Mouse (Mus musculus) hindbrain, embryonic 14.5 days (tissue): Measurements from ENCODE around the gene Sec61a1. TPM values are rescaled to one million over a fixed set of nuclear protein-coding genes. Genes with fewer than 3 reads are reported as not detected.

ENCODE experiments used
- ATAC-seq: fragments of 200-750 bp; cut with Nextera tagmentation; 2 replicates; pipeline ENCODE4 v1.8.0; 2017; ENCODE audit warnings: moderate number of reproducible peaks, mild to moderate bottlenecking, moderate TSS enrichment, moderate library complexity; ENCODE audit not compliant: low FRiP score
- DNase-seq: peaks from one replicate; pipeline ENCODE4 v3.0.0-alpha.2; 2015; ENCODE audit warnings: low spot score
- H3K27ac ChIP-seq: fragments of 300-500 bp; sonication (generic); 2 replicates; pipeline ENCODE4 v1.5.1; 2014; ENCODE audit warnings: mild to moderate bottlenecking, moderate library complexity
- H3K27me3 ChIP-seq: fragments of 300-500 bp; sonication (generic); 2 replicates; pipeline ENCODE4 v1.6.1; 2014; ENCODE audit warnings: mild to moderate bottlenecking, low read length, mixed read lengths; ENCODE audit not compliant: control insufficient read depth, insufficient read depth
- H3K36me3 ChIP-seq: fragments of 300-500 bp; sonication (generic); replicated peaks from 2 replicates; pipeline ENCODE4 v1.6.1; 2014; ENCODE audit not compliant: control insufficient read depth, insufficient read depth
- H3K4me1 ChIP-seq: fragments of 300-500 bp; sonication (generic); replicated peaks from 2 replicates; pipeline ENCODE4 v1.6.1; 2014; ENCODE audit warnings: antibody characterized with exemption, low read length, mixed read lengths; ENCODE audit not compliant: control insufficient read depth, insufficient read depth
- H3K4me2 ChIP-seq: fragments of 300-500 bp; sonication (generic); replicated peaks from 2 replicates; pipeline ENCODE4 v1.6.1; 2014; ENCODE audit warnings: mild to moderate bottlenecking, moderate library complexity
- H3K4me3 ChIP-seq: fragments of 300-500 bp; sonication (generic); replicated peaks from 2 replicates; pipeline ENCODE4 v1.5.1; 2014; ENCODE audit warnings: mild to moderate bottlenecking, low read length
- H3K9ac ChIP-seq: fragments of 300-500 bp; sonication (generic); 2 replicates; pipeline ENCODE4 v1.6.1; 2014
- H3K9me3 ChIP-seq: fragments of 300-500 bp; sonication (generic); 2 replicates; pipeline ENCODE4 v1.6.1; 2016; ENCODE audit warnings: low read length; ENCODE audit not compliant: control insufficient read depth
- WGBS: fragments of 180-500 bp; shearing (Covaris S2); extraction: QIAGEN DNeasy Blood & Tissue Kit; methylation state at CpG from one replicate; pipeline ENCODE4 v1.1.7; 2014; 5-methylcytosine and 5-hydroxymethylcytosine counted together
- polyA plus RNA-seq: library from polyadenylated mRNA; unstranded; fragments of >200 nt; fragmentation: Nextera tagmentation; extraction: Ambion mirVana; gene quantifications from 2 replicates; pipeline ENCODE4 v1.2.1, GENCODE M21; 2014

Sec61a1 gene
- polyA plus RNA-seq, 1 experiment from 2014 or later: 140 TPM

- Histone ChIP-seq H3K27me3 (no peaks in the 10 kb centered on the region), H3K4me1 (peaks cover 9% of the 10 kb centered on the region; the same call in 1 of the 2 replicates), H3K9me3 (no peaks in the 10 kb centered on the region), H3K36me3 (no peaks in the 10 kb centered on the region), H3K27ac (no peak overlapping the region), H3K4me2 (no peak overlapping the region), H3K4me3 (no peak overlapping the region), H3K9ac (no peak overlapping the region)
- WGBS: 87% methylated on average over 10 of the region's 10 CpGs
- no peak for DNase-seq
- no peak for ATAC-seq
These were observed 29.8 kb upstream of the Sec61a1 start for GRCm38 (mm10) chr6:88548405-88549049.

GRCm38 (mm10) chr6:88545397-88545790, 26.7 kb upstream of the Sec61a1 start:
- no peak for DNase-seq
- ATAC-seq: no peak
- WGBS: 16% methylated on average over 10 of the region's 10 CpGs
- Histone ChIP-seq H3K9ac (peak overlapping the region; percentile 6; the same call in 1 of the 2 replicates), H3K4me1 (peaks cover 9% of the 10 kb centered on the region; the same call in 1 of the 2 replicates), H3K4me2 (no peak overlapping the region), H3K4me3 (no peak overlapping the region), H3K27ac (peak overlapping the region; percentile 72), H3K9me3 (no peaks in the 10 kb centered on the region), H3K27me3 (no peaks in the 10 kb centered on the region), H3K36me3 (no peaks in the 10 kb centered on the region)

- WGBS: 26% methylated on average over 11 of the region's 11 CpGs
- H3K27ac ChIP-seq: peak overlapping the region; percentile 72
- DNase-seq: peak; percentile 30
These were observed 26.1 kb upstream of the Sec61a1 start for GRCm38 (mm10) chr6:88544644-88545396.

GRCm38 (mm10) chr6:88544241-88544640, 25.5 kb upstream of the Sec61a1 start:
- H3K4me1 ChIP-seq: peaks cover 9% of the 10 kb centered on the region; the same call in 1 of the 2 replicates
- no peak overlapping the region for H3K4me3 ChIP-seq
- H3K27ac ChIP-seq: peak overlapping the region; percentile 72; the same call in 1 of the 2 replicates
- H3K9me3 ChIP-seq: no peaks in the 10 kb centered on the region
- no peak overlapping the region for H3K4me2 ChIP-seq
- no peaks in the 10 kb centered on the region for H3K27me3 ChIP-seq
- H3K36me3 ChIP-seq: no peaks in the 10 kb centered on the region
- 80% methylated on average over 3 of the region's 3 CpGs for WGBS
- DNase-seq: no peak
- ATAC-seq: no peak
- H3K9ac ChIP-seq: no peak overlapping the region

More at GRCm38 (mm10) chr6:88544644-88545396, 26.1 kb upstream of the Sec61a1 start:
- Histone ChIP-seq H3K9me3 (no peaks in the 10 kb centered on the region), H3K4me3 (no peak overlapping the region), H3K27me3 (no peaks in the 10 kb centered on the region), H3K4me1 (peaks cover 9% of the 10 kb centered on the region; the same call in 1 of the 2 replicates), H3K9ac (peak overlapping the region; percentile 6; the same call in 1 of the 2 replicates), H3K4me2 (no peak overlapping the region), H3K36me3 (no peaks in the 10 kb centered on the region)
- no peak for ATAC-seq

- Histone ChIP-seq H3K9me3 (0 out of 2 replicates have a peak, but pooled peaks cover 5% of the 10 kb centered on the region), H3K4me2 (no peak overlapping the region), H3K4me3 (no peak overlapping the region), H3K36me3 (no peaks in the 10 kb centered on the region), H3K9ac (no peak overlapping the region), H3K27me3 (no peaks in the 10 kb centered on the region), H3K27ac (no peak overlapping the region), H3K4me1 (peaks cover 6% of the 10 kb centered on the region; the same call in 1 of the 2 replicates)
- DNase-seq (no peak), ATAC-seq (no peak)
- WGBS: 53% methylated on average over 2 of the region's 2 CpGs
These were observed 21.5 kb upstream of the Sec61a1 start for GRCm38 (mm10) chr6:88540093-88540755.

GRCm38 (mm10) chr6:88530306-88530705, 11.6 kb upstream of the Sec61a1 start:
- Histone ChIP-seq H3K9ac (no peak overlapping the region), H3K27ac (no peak overlapping the region), H3K4me3 (no peak overlapping the region), H3K4me2 (no peak overlapping the region), H3K4me1 (no peaks in the 10 kb centered on the region), H3K27me3 (no peaks in the 10 kb centered on the region), H3K9me3 (no peaks in the 10 kb centered on the region), H3K36me3 (no peaks in the 10 kb centered on the region)
- no peak for DNase-seq
- no peak for ATAC-seq

GRCm38 (mm10) chr6:88524056-88524455, 5.4 kb upstream of the Sec61a1 start:
- peaks cover 9% of the 10 kb centered on the region for H3K4me1 ChIP-seq
- no peak overlapping the region for H3K4me2 ChIP-seq
- no peaks in the 10 kb centered on the region for H3K9me3 ChIP-seq
- no peak overlapping the region for H3K9ac ChIP-seq
- DNase-seq (no peak), ATAC-seq (no peak)
- H3K27me3 ChIP-seq: no peaks in the 10 kb centered on the region
- H3K4me3 ChIP-seq: no peak overlapping the region
- no peak overlapping the region for H3K27ac ChIP-seq
- no peaks in the 10 kb centered on the region for H3K36me3 ChIP-seq
- WGBS: 83% methylated on average over 4 of the region's 4 CpGs

- no peak overlapping the region for H3K4me3 ChIP-seq
- DNase-seq: no peak
- H3K9me3 ChIP-seq: no peaks in the 10 kb centered on the region
- no peak overlapping the region for H3K4me2 ChIP-seq
- H3K27ac ChIP-seq: no peak overlapping the region
- peaks cover 9% of the 10 kb centered on the region for H3K4me1 ChIP-seq
- H3K9ac ChIP-seq: no peak overlapping the region
- H3K36me3 ChIP-seq: no peaks in the 10 kb centered on the region
- ATAC-seq: no peak
- no peaks in the 10 kb centered on the region for H3K27me3 ChIP-seq
- 87% methylated on average over 3 of the region's 3 CpGs for WGBS
These were observed 4.7 kb upstream of the Sec61a1 start for GRCm38 (mm10) chr6:88523451-88523850.

GRCm38 (mm10) chr6:88523043-88523442, 4.3 kb upstream of the Sec61a1 start:
- 74% methylated on average over 3 of the region's 3 CpGs for WGBS

More at GRCm38 (mm10) chr6:88523043-88523442, 4.3 kb upstream of the Sec61a1 start:
- Histone ChIP-seq H3K27ac (no peak overlapping the region), H3K4me2 (no peak overlapping the region), H3K9ac (no peak overlapping the region), H3K4me1 (peaks cover 9% of the 10 kb centered on the region), H3K4me3 (no peak overlapping the region), H3K36me3 (no peaks in the 10 kb centered on the region), H3K27me3 (no peaks in the 10 kb centered on the region), H3K9me3 (no peaks in the 10 kb centered on the region)
- DNase-seq (no peak), ATAC-seq (no peak)
